Mouse (Mus musculus): ENCODE measurements around the gene Oxct1.

The Oxct1 gene

GRCm38 (mm10) chr15:4119962-4120361 is 93.8 kb downstream of the Oxct1 start:
- WGBS, result 62% methylated on average over 6 of the region's 6 CpGs

DNA sequence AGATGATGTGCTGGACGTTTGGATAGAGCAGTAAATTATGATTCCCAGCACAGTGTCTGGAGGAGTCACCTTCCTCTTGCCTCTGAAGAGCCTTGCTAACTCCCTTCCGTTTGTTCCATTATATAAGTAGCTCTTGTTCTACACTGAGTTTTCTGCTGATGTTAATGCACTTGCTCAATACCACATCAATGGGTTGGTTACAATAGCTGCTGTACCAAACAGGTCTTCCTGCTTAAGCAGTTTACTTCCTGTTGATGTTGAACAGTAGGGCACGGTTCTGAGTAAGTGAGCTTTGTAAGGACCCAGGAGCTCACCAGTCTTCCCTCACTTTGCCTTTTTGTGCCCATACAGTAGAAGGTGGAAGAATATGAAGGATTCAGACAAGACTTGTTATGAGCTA is 98.5 kb downstream of the Oxct1 start:
- 49% methylated on average over 3 of the region's 3 CpGs for WGBS

- 41% methylated on average over 1 of the region's 1 CpGs for WGBS
These were observed 112.3 kb downstream of the Oxct1 start for GRCm38 (mm10) chr15:4138524-4138923.

- 54% methylated on average over 12 of the region's 12 CpGs for WGBS
These were observed 113.3 kb downstream of the Oxct1 start for GRCm38 (mm10) chr15:4139516-4139915.

DNA sequence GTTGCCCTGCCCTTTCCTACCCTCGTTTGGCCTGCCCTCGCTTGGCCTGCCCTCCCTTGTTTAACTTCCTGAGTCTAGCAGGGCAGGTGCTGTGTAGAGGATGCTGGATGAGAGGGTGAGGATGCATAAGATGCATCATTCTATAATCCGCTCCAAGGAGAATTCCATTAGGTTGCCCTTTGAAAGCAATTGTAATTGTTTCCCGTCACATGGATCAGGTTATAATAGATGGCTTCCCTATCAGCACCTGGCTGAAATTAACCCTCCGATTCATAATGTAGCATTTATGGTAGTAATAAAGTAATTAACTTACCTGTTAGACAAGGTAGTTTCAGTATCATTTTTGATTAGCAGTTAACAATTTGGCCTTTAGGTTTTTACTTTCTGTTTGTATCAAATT is 119.2 kb downstream of the Oxct1 start:
- WGBS, result 89% methylated on average over 5 of the region's 5 CpGs

DNA sequence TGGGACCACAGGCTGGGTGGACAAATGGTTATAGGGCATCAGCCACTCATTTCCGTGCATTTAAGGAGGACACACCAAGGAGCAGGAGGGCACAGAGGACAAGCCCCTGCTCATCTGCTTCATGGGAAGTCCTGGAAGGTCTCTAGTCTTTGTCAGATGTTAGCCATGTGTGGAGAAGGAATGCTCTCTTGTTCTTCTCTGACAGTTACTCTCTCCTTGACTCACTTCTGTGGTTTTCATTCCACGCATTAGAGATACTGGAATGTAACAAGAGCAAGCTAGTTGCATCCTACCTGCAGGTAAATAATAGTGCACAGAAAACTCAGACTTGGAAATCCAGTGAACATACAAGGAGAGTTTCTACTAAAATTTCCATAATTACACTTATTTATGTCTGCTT is 121.5 kb downstream of the Oxct1 start:
- 89% methylated on average over 2 of the region's 2 CpGs for WGBS

DNA sequence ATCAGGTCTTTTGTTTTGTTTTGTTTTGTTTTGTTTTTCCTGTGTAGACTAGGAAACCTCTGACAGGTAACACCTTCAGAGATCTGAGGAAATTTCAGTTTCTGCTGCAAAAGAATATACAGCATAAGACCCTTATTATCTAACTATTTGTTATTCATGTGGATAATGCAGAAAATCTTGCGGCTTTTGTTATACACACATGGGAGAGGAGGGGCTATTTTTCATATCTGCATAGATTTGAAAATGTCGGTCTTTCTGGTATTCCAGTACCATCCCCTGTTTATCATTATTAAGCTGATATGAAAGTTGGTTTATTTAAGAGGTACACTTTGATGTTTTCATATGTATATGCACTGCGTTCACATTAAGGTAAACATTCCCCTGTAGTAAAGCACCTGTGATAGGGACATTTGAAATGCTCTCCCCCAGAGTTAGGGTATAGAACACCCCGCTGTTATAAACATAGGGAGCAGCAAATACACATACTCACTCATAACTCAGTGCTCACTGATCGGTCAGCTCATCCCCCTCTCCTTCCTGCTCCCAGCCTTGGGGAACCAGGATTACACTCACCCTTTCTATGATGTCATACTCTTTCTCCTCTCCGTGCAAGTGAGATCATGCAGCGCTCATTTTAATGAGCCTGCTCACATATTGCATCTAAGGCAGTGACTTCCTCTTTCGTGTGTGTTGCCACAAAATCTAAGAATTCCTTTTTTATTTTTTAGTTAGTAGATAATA is 122.6 kb downstream of the Oxct1 start:
- 75% methylated on average over 8 of the region's 8 CpGs for WGBS

DNA sequence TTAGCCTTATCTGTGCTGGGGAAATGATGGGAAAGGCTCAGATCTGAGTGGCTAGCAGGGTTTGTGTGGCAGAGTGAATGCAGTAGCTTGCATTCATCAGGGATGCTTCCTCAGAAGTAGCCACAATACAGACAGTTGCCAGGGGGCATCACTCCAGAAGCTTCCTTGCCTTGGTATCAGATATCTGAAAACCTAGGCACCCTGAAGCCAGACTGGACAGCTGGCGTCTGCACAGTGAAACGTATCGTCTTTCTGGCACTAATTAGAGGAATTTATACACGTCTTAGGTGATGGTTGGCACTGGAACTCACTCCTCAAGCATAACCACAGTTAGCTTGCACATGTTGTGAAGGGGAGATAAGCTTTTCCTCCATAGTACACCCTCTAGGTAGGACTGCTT is 128.5 kb downstream of the Oxct1 start:
- 72% methylated on average over 4 of the region's 4 CpGs for WGBS

DNA sequence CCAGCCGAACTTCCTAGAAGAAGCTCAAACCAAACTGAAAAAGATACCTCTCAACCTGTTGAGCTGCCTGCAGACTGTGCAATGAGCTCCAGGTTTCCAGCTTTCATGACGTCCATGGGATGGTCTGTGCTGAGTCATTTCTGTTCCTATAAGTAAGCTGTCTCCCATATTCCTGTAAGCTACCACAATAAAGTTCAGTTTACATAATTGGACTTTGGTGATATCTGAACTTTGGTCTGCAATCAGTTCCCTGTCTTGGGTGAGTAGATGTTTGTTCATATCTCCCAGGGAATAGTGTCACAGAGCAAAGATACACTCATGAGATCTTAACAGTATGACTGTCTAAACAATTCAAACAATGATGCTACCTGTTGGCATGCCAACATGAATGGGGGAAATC is 141.8 kb downstream of the Oxct1 start:
- 84% methylated on average over 2 of the region's 2 CpGs for WGBS

DNA sequence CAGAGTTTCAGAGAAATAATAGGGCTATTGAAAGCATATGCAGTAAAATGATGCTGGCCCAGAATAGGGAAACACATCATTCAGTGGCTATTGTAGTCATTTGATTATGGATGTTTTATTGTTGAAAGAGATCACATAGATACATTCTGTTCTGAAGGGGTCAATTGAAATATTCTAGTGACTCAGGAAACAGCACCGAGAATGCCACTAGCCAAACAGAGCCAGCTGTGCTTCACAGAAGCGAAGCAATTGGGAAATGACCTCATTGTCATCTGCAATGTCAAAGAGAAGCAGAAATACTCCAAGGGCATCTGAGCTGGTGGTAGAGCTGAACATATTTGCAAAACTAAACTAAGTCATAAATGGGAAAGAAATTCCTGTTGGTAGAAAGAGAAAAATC is 145.4 kb downstream of the Oxct1 start:
- 67% methylated on average over 2 of the region's 2 CpGs for WGBS
